Mouse (Mus musculus) kidney, embryonic 16.5 days (tissue): ENCODE results near the gene Arhgap45. TPM values are rescaled to one million over a fixed set of nuclear protein-coding genes. Genes with fewer than 3 reads are reported as not detected.

ENCODE experiments used
- ATAC-seq: fragments of 200-750 bp; cut with Nextera tagmentation; 2 replicates; pipeline ENCODE4 v1.8.0; 2017; ENCODE audit warnings: moderate TSS enrichment; ENCODE audit not compliant: low FRiP score, low TSS enrichment
- H3K27ac ChIP-seq: fragments of 300-500 bp; sonication (generic); 2 replicates; pipeline ENCODE4 v1.5.1; 2014; ENCODE audit warnings: low read length
- H3K27me3 ChIP-seq: fragments of 300-500 bp; sonication (generic); 2 replicates; pipeline ENCODE4 v1.6.1; 2014; ENCODE audit warnings: low read length, control low read depth, mixed read lengths; ENCODE audit not compliant: insufficient read depth
- H3K36me3 ChIP-seq: fragments of 300-500 bp; sonication (generic); 2 replicates; pipeline ENCODE4 v1.6.1; 2014; ENCODE audit warnings: low read length, control low read depth, mixed read lengths; ENCODE audit not compliant: insufficient read depth
- H3K4me1 ChIP-seq: fragments of 300-500 bp; sonication (generic); 2 replicates; pipeline ENCODE4 v1.6.1; 2014; ENCODE audit warnings: low read length, control low read depth, mixed read lengths; ENCODE audit not compliant: insufficient read depth
- H3K4me2 ChIP-seq: fragments of 300-500 bp; sonication (generic); replicated peaks from 2 replicates; pipeline ENCODE4 v1.6.1; 2014; ENCODE audit warnings: low read depth, low read length
- H3K4me3 ChIP-seq: fragments of 300-500 bp; sonication (generic); 2 replicates; pipeline ENCODE4 v1.5.1; 2014; ENCODE audit warnings: mild to moderate bottlenecking, low read length
- H3K9ac ChIP-seq: fragments of 300-500 bp; sonication (generic); replicated peaks from 2 replicates; pipeline ENCODE4 v1.6.1; 2014; ENCODE audit warnings: low read length
- H3K9me3 ChIP-seq: fragments of 300-500 bp; sonication (generic); 2 replicates; pipeline ENCODE4 v1.6.1; 2016; ENCODE audit warnings: low read length, control low read depth
- WGBS: fragments of 180-500 bp; shearing (Covaris S2); extraction: QIAGEN DNeasy Blood & Tissue Kit; methylation state at CpG from one replicate; pipeline ENCODE4 v1.1.7; 2014; 5-methylcytosine and 5-hydroxymethylcytosine counted together
- polyA plus RNA-seq: library from polyadenylated mRNA; unstranded; fragments of >200 nt; fragmentation: Nextera tagmentation; extraction: Ambion mirVana; gene quantifications from 2 replicates; pipeline ENCODE4 v1.2.1, GENCODE M21; 2015

Gene Arhgap45
- polyA plus RNA-seq, 1 experiment from 2014 or later: 11.3 TPM

DNA sequence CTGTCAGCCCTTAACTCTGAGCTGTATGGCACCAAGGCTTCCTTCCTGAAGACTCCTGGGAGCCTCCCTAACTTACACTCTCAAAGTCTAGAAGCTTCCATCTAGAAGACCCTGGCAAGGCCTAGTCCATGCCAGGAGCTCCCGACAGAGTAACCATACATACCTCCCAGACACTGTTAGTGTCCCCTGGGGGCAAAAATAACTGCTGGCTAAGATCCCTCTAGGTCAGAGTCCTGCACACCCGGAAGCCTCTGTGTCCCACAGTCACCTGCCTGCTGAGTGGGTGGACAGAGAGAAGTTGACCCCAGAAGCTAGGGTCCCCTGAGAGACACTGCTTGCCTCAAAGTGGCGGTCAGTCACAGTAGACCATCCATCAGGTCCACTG, 55.1 kb downstream of the Arhgap45 start:
- peak overlapping the region; percentile 49 for H3K9ac ChIP-seq
- no peak overlapping the region for H3K4me3 ChIP-seq
- H3K4me2 ChIP-seq: 0 out of 2 replicates have a peak overlapping the region, but pooled peaks have one; percentile 12
- no peak for ATAC-seq
- no peaks in the 10 kb centered on the region for H3K9me3 ChIP-seq
- H3K27me3 ChIP-seq: no peaks in the 10 kb centered on the region
- 53% methylated on average over 3 of the region's 3 CpGs for WGBS
- H3K36me3 ChIP-seq: no peaks in the 10 kb centered on the region; the same call in 1 of the 2 replicates
- peak overlapping the region; percentile 90 for H3K27ac ChIP-seq
- H3K4me1 ChIP-seq: peaks cover 33% of the 10 kb centered on the region

DNA sequence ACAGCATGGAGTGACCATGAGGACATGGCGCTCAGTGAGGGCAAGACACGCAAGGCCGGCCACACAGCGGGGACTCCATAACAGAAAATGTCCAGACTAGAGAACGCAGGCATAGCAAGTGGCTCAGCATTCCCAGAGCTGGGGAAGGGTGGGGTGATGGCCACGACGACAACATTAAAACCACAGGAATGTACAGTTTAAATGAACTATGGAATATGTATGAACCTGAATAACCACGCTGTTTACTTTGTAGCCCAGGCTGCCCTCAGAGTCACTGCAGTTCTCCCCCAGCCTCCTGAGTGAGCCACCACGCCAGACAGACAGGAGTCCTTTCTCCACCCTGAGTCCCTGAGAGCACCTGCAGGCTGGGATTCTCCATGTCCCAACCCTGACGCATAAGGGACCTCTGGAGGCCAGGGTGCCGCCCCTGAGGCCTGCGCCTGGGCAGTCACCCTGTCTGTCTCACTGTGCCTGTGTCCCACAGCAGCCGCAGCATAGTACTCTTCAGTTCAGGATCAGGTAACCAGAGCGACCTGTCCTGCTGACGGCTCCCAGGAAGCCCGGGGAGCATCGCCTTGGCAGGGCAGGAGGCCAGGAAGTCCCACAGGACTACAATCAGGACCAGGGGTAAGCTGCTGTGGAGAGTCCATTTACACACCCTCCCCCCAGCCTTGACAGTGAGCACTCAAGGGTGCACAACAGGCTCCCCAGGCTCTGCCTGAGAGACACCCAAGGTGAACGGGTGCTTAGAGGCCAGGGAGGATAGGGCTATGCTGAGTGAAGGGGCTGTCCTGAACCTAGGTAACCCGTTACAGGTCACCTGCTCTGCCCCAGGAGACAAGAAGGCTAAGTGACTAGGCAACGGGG, 56.4 kb downstream of the Arhgap45 start:
- no peaks in the 10 kb centered on the region for H3K9me3 ChIP-seq
- no peak for ATAC-seq
- 0 out of 2 replicates have a peak overlapping the region, but pooled peaks have one; percentile 14 for H3K27ac ChIP-seq
- WGBS: 76% methylated on average over 20 of the region's 20 CpGs
- H3K4me2 ChIP-seq: no peak overlapping the region
- no peak overlapping the region for H3K9ac ChIP-seq
- H3K4me1 ChIP-seq: peaks cover 33% of the 10 kb centered on the region
- H3K36me3 ChIP-seq: no peaks in the 10 kb centered on the region
- no peak overlapping the region for H3K4me3 ChIP-seq
- H3K27me3 ChIP-seq: no peaks in the 10 kb centered on the region

DNA sequence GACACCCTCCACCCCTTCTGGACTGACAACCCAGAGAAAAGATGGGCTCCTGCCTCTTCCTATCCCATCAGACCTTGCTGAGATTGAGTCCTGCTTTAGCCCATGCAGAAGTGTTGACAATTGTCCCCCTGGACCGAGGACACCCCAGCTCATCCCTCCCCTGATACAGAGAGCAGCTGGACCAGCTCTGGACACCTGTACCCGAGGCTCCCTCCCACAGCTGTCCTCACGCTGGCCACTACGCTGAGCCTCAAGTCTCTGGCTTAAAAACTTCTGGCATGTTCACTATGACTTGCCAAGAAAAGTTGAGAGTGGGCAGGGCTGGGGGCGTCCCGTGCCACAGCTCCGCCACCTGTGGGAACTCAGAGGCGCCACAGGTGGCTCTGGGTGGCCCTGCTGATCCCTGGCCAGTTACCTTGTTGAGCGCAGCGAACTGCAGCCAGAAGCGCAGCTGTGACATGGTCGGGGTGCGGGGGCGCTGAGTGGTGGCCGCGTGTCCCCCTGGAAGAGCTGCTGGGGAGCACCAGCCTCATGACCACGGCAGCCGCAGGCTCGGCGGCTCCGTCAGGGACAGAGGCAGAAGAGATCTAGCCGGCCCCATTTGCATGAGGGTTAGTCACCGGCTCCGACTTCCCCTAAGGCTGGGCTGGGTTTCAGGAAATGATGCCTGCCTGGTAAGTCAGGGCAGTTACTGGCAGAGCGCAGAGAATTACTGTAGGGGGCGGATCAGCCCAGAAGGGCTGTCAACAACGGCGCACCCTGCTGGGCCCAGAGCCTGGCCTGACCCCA, 58.6 kb downstream of the Arhgap45 start:
- Histone ChIP-seq H3K4me1 (peaks cover 33% of the 10 kb centered on the region), H3K36me3 (no peaks in the 10 kb centered on the region; the same call in 1 of the 2 replicates), H3K9me3 (no peaks in the 10 kb centered on the region), H3K27me3 (no peaks in the 10 kb centered on the region), H3K9ac (peak overlapping the region; percentile 37; the same call in 1 of the 2 replicates), H3K4me3 (peak overlapping the region; percentile 27), H3K27ac (peak overlapping the region; percentile 32; the same call in 1 of the 2 replicates), H3K4me2 (peak overlapping the region; percentile 49)
- peak; percentile 50 for ATAC-seq
- WGBS: 11% methylated on average over 28 of the region's 28 CpGs

DNA sequence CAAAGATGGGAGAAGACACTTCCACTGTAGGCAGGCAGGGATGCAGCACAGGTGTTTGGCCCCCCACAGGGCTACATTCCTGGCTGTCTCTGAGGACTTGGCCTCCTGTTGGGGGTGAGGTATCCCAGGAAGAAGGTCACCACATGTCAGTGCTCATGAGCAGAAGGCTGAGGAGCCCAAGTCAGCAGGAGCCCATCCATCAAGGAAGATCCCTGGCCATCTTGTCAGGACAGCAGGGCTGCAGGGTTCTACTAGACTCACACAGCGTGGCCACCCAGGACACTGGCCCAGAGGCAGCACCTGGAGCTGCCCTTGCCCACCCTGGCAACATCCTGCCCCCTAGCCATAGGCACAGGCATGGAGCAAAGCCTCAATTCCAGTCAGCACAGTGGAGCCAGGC, 59.5 kb downstream of the Arhgap45 start:
- Histone ChIP-seq H3K36me3 (peaks cover 4% of the 10 kb centered on the region), H3K9ac (0 out of 2 replicates have a peak overlapping the region, but pooled peaks have one; percentile 37), H3K27ac (no peak overlapping the region), H3K9me3 (no peaks in the 10 kb centered on the region), H3K4me2 (no peak overlapping the region), H3K4me1 (peaks cover 28% of the 10 kb centered on the region), H3K27me3 (no peaks in the 10 kb centered on the region), H3K4me3 (no peak overlapping the region)
- no peak for ATAC-seq
- WGBS: 33% methylated on average over 1 of the region's 1 CpGs

DNA sequence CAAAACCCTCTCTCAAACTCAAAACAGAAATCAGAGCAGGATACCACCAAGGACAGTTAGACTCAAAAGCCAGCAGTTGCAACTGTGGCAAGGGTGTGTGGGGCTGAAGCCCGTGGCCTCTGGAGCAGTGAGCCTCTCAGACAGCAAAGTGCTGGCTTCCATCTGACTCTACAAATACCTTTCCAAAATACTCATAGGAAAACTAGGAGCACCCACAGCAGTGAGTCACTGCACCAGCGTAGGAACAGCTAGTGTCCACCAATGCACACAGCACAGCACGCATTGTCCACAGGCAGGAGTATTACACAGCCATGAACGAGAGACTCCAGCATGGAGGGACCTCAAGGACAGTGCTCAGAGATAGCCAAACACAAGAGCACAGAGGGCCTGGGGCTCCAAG, 59.9 kb downstream of the Arhgap45 start:
- 93% methylated on average over 4 of the region's 4 CpGs for WGBS
- Histone ChIP-seq H3K27ac (no peak overlapping the region), H3K4me3 (no peak overlapping the region), H3K4me1 (peaks cover 23% of the 10 kb centered on the region), H3K4me2 (no peak overlapping the region), H3K36me3 (peaks cover 7% of the 10 kb centered on the region), H3K9me3 (no peaks in the 10 kb centered on the region), H3K27me3 (no peaks in the 10 kb centered on the region), H3K9ac (no peak overlapping the region)
- ATAC-seq: no peak

DNA sequence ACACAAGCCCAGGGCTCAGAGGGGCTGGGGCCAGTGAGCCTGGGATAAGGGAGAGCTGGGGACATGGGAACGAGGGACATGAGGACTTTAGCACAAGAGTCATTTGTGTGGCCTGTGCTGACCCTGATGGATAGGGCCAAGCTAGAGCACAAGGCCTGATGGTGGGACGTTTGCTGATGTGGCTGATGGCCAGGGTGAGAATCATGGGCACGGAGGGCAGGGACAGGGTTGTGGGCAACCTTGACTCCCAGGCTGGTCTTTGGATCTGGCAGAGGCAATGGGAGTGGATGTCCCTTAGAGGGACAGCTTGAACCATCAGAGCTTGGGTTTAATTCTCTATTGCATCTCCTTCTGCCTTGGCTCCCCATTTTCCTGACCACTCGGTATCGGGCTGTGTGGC, 60.9 kb downstream of the Arhgap45 start:
- no peak for ATAC-seq
- no peaks in the 10 kb centered on the region for H3K9me3 ChIP-seq
- 93% methylated on average over 5 of the region's 5 CpGs for WGBS
- H3K4me2 ChIP-seq: no peak overlapping the region
- peaks cover 16% of the 10 kb centered on the region for H3K36me3 ChIP-seq
- no peak overlapping the region for H3K4me3 ChIP-seq
- H3K9ac ChIP-seq: no peak overlapping the region
- no peak overlapping the region for H3K27ac ChIP-seq
- H3K4me1 ChIP-seq: peaks cover 14% of the 10 kb centered on the region
- H3K27me3 ChIP-seq: no peaks in the 10 kb centered on the region

DNA sequence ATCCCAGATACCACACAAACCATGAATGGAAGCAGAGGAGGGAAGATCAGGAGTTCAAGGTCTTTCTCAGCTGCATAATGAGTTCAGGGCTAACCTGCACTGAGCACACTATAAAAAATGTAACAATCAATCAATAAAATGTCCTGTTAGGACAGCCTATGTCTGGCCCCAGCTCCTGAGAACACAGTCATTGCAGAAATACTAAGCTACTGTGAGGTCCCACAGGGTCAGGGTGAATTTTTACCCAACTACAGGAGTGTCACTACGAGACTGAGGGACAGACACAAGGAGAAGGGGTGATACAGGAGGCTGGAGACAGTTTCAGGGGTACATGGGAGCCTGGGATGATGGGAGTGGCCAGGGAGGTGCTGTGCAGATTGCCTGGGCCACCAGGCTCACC, 61.9 kb downstream of the Arhgap45 start:
- H3K27me3 ChIP-seq: no peaks in the 10 kb centered on the region
- 95% methylated on average over 1 of the region's 1 CpGs for WGBS
- peaks cover 13% of the 10 kb centered on the region for H3K4me1 ChIP-seq
- H3K4me3 ChIP-seq: no peak overlapping the region
- no peak overlapping the region for H3K27ac ChIP-seq
- H3K36me3 ChIP-seq: peaks cover 24% of the 10 kb centered on the region
- H3K9ac ChIP-seq: no peak overlapping the region
- no peak overlapping the region for H3K4me2 ChIP-seq
- no peaks in the 10 kb centered on the region for H3K9me3 ChIP-seq
- no peak for ATAC-seq

DNA sequence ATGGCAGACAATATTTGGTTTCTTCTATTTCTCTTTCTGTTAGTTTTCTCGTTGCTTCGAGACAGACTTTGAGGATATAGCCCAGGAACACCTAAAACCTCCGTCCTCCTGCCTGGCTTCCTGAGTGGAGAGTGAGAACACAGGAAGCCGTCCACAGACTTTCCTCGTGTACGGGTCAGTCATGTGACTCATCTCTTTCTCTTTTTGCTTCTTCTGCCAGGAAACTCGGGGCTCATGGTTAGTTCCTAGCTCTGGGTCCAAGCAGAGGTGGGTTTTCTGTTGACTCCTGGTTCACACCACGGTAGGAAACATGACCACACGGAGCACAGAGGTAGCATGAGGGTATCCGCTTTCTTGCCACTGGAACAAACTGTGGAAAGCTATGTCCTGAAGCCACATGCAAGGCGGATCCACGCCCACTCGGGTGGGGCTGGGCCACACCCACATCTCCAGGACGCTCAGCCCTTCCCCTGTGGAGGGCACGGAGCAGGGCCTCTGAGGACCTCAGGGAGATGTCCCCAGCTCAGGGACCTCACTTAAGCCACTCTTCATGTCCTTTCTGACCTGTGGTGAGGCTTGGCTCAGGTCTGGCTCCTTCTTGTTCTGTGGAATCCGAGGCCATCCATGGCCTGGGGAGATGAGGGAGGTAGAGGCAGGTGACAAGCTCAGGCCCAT, 64.1 kb downstream of the Arhgap45 start:
- Histone ChIP-seq H3K9me3 (no peaks in the 10 kb centered on the region), H3K27me3 (no peaks in the 10 kb centered on the region), H3K4me1 (peaks cover 16% of the 10 kb centered on the region), H3K27ac (no peak overlapping the region), H3K36me3 (peaks cover 31% of the 10 kb centered on the region), H3K4me2 (no peak overlapping the region), H3K4me3 (no peak overlapping the region), H3K9ac (no peak overlapping the region)
- 80% methylated on average over 16 of the region's 16 CpGs for WGBS
- ATAC-seq: no peak
